Mouse (Mus musculus) hindbrain, postnatal 0 days (tissue): ENCODE results near the gene Slc8a1. TPM values are rescaled to one million over a fixed set of nuclear protein-coding genes. Genes with fewer than 3 reads are reported as not detected.

ENCODE experiments used
- ATAC-seq: fragments of 200-750 bp; cut with Nextera tagmentation; 2 replicates; pipeline ENCODE4 v1.8.0; 2017; ENCODE audit warnings: mild to moderate bottlenecking, moderate TSS enrichment, moderate library complexity
- DNase-seq: peaks from one replicate; pipeline ENCODE4 v3.0.0-alpha.2; 2015; ENCODE audit warnings: low spot score
- H3K27ac ChIP-seq: fragments of 300-500 bp; sonication (generic); 2 replicates; pipeline ENCODE4 v1.5.1; 2014; ENCODE audit warnings: mild to moderate bottlenecking
- H3K27me3 ChIP-seq: fragments of 300-500 bp; sonication (generic); 2 replicates; pipeline ENCODE4 v1.6.1; 2014; ENCODE audit warnings: low read length, mixed read lengths; ENCODE audit not compliant: insufficient read depth
- H3K36me3 ChIP-seq: fragments of 300-500 bp; sonication (generic); 2 replicates; pipeline ENCODE4 v1.6.1; 2014; ENCODE audit warnings: low read length, mixed read lengths; ENCODE audit not compliant: insufficient read depth
- H3K4me1 ChIP-seq: fragments of 300-500 bp; sonication (generic); 2 replicates; pipeline ENCODE4 v1.6.1; 2014; ENCODE audit warnings: antibody characterized with exemption, low read length, mixed read lengths; ENCODE audit not compliant: insufficient read depth
- H3K4me2 ChIP-seq: fragments of 300-500 bp; sonication (generic); 2 replicates; pipeline ENCODE4 v1.6.1; 2014; ENCODE audit warnings: low read depth, mild to moderate bottlenecking, low read length, moderate library complexity, mixed read lengths
- H3K4me3 ChIP-seq: fragments of 300-500 bp; sonication (generic); 2 replicates; pipeline ENCODE4 v1.5.1; 2014; ENCODE audit warnings: low read length
- H3K9ac ChIP-seq: fragments of 300-500 bp; sonication (generic); replicated peaks from 2 replicates; pipeline ENCODE4 v1.6.1; 2014; ENCODE audit warnings: mild to moderate bottlenecking, low read length, moderate library complexity, mixed read lengths
- H3K9me3 ChIP-seq: fragments of 300-500 bp; sonication (generic); 2 replicates; pipeline ENCODE4 v1.6.1; 2016; ENCODE audit warnings: low read length, mixed read lengths
- CTCF ChIP-seq: IDR thresholded peaks from 2 replicates; pipeline ENCODE4 v1.5.1; 2016; ENCODE audit warnings: antibody characterized with exemption, control low read depth, low read depth
- WGBS: fragments of 180-500 bp; shearing (Covaris S2); extraction: QIAGEN DNeasy Blood & Tissue Kit; methylation state at CpG from one replicate; pipeline ENCODE4 v1.1.7; 2014; 5-methylcytosine and 5-hydroxymethylcytosine counted together
- polyA plus RNA-seq: library from polyadenylated mRNA; unstranded; fragments of >200 nt; fragmentation: Nextera tagmentation; extraction: Ambion mirVana; gene quantifications from 2 replicates; pipeline ENCODE4 v1.2.1, GENCODE M21; 2015
- total RNA-seq: library from RNA; depleted of rRNA; stranded (reverse); fragments of >200 nt; gene quantifications from 2 replicates; pipeline ENCODE4 v1.2.3, GENCODE M21; 2014

Gene Slc8a1
- total and polyA plus RNA-seq, 2 experiments from 2014 or later = 21.3 to 121 TPM

- H3K27ac ChIP-seq = no peak overlapping the region
- WGBS = 45% methylated on average over 12 of the region's 12 CpGs
Measured at GRCm38 (mm10) chr17:81542313-81543185, 195.6 kb downstream of the Slc8a1 start.

GRCm38 (mm10) chr17:81538163-81539160, 199.7 kb downstream of the Slc8a1 start:
- Histone ChIP-seq H3K4me2 (no peak overlapping the region), H3K27ac (peak overlapping the region; percentile 15; the same call in 1 of the 2 replicates), H3K9me3 (no peaks in the 10 kb centered on the region), H3K36me3 (no peaks in the 10 kb centered on the region), H3K27me3 (no peaks in the 10 kb centered on the region), H3K4me3 (no peak overlapping the region), H3K9ac (no peak overlapping the region), H3K4me1 (0 out of 2 replicates have a peak, but pooled peaks cover 5% of the 10 kb centered on the region)
- 69% methylated on average over 9 of the region's 9 CpGs for WGBS
- no peak for TF ChIP-seq CTCF
- DNase-seq (peak; percentile 28), ATAC-seq (no peak)

More at GRCm38 (mm10) chr17:81542313-81543185, 195.6 kb downstream of the Slc8a1 start:
- no peak for TF ChIP-seq CTCF
- DNase-seq = peak; percentile 84
- no peak overlapping the region for H3K9ac ChIP-seq
- no peak overlapping the region for H3K4me2 ChIP-seq
- H3K9me3 ChIP-seq = no peaks in the 10 kb centered on the region
- no peaks in the 10 kb centered on the region for H3K36me3 ChIP-seq
- no peak overlapping the region for H3K4me3 ChIP-seq
- no peaks in the 10 kb centered on the region for H3K27me3 ChIP-seq
- ATAC-seq = peak; percentile 91
- H3K4me1 ChIP-seq = 0 out of 2 replicates have a peak, but pooled peaks cover 5% of the 10 kb centered on the region

DNA sequence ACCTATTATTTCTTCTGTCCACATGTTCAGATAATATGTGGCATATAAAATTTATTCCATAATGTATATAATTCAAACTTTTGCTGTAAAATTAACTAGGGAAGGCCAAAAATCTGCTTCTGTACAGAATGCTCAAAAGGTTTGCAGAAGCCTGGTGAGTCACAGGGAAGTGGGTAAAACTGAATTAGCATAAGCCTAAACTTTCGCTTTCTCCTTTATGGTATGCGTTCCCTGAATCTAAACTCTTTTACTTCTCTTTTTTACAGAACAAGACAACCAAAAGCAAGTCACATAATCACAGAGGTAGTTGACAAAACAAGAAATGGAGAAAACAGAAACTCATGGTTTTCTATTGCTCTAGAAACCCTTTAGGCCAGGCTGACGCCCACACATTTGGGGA, 202.1 kb downstream of the Slc8a1 start:
- H3K9me3 ChIP-seq = no peaks in the 10 kb centered on the region
- 93% methylated on average over 3 of the region's 3 CpGs for WGBS
- TF ChIP-seq CTCF = no peak
- H3K27me3 ChIP-seq = no peaks in the 10 kb centered on the region
- 0 out of 2 replicates have a peak, but pooled peaks cover 5% of the 10 kb centered on the region for H3K4me1 ChIP-seq
- no peak overlapping the region for H3K9ac ChIP-seq
- no peak overlapping the region for H3K27ac ChIP-seq
- H3K4me3 ChIP-seq = no peak overlapping the region
- no peak overlapping the region for H3K4me2 ChIP-seq
- no peak for ATAC-seq
- DNase-seq = no peak
- H3K36me3 ChIP-seq = no peaks in the 10 kb centered on the region

- Histone ChIP-seq H3K4me1 (no peaks in the 10 kb centered on the region), H3K4me3 (no peak overlapping the region), H3K27me3 (no peaks in the 10 kb centered on the region), H3K9ac (no peak overlapping the region), H3K4me2 (no peak overlapping the region), H3K9me3 (no peaks in the 10 kb centered on the region), H3K27ac (no peak overlapping the region; the same call in 1 of the 2 replicates), H3K36me3 (no peaks in the 10 kb centered on the region)
- WGBS = 45% methylated on average over 2 of the region's 2 CpGs
- TF ChIP-seq CTCF = no peak
- DNase-seq = no peak
- ATAC-seq = no peak
Measured at GRCm38 (mm10) chr17:81529849-81530248, 208.3 kb downstream of the Slc8a1 start.

- Histone ChIP-seq H3K27me3 (no peaks in the 10 kb centered on the region), H3K9ac (no peak overlapping the region), H3K4me3 (no peak overlapping the region), H3K4me1 (no peaks in the 10 kb centered on the region; the same call in 1 of the 2 replicates), H3K4me2 (no peak overlapping the region), H3K27ac (no peak overlapping the region), H3K36me3 (no peaks in the 10 kb centered on the region), H3K9me3 (no peaks in the 10 kb centered on the region)
- TF ChIP-seq CTCF = no peak
- ATAC-seq (no peak), DNase-seq (no peak)
- 72% methylated on average over 4 of the region's 4 CpGs for WGBS
Measured at GRCm38 (mm10) chr17:81528940-81529339, 209.2 kb downstream of the Slc8a1 start.

DNA sequence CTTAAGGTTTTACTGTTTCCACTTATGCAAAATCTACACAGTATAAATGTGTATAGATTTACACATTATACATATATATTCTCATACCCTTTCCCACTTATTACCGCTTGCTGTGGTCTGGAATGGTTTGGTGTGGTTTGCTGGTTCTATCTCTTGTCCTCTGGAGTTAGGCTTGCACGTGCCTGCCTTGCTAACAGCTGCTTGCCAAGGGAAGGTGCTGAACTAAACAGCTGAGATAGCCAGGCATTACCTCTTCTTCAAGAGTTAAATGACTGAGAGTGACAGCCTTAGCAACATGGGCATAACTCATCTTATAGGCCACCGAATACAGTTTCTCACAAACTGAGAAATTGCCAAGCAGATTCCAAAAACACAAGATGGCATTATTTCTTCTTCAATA, 211.7 kb downstream of the Slc8a1 start:
- ATAC-seq = no peak
- Histone ChIP-seq H3K9me3 (no peaks in the 10 kb centered on the region), H3K4me3 (no peak overlapping the region), H3K27ac (no peak overlapping the region), H3K4me2 (no peak overlapping the region), H3K4me1 (peaks cover 6% of the 10 kb centered on the region), H3K36me3 (no peaks in the 10 kb centered on the region), H3K9ac (no peak overlapping the region), H3K27me3 (no peaks in the 10 kb centered on the region)
- no peak for TF ChIP-seq CTCF
- DNase-seq = no peak
- WGBS = 85% methylated on average over 3 of the region's 3 CpGs
